Mouse (Mus musculus): ENCODE measurements at regions not wholly inside any gene's neighbourhood (a gene's known extent, or its start where the extent isn't known, plus 50 kb on each side); places are given as distances from the start of the nearest gene placed in this dataset.
A peak's percentile ranks its signal among the peaks of the same experiment; 100 is the strongest.

DNA sequence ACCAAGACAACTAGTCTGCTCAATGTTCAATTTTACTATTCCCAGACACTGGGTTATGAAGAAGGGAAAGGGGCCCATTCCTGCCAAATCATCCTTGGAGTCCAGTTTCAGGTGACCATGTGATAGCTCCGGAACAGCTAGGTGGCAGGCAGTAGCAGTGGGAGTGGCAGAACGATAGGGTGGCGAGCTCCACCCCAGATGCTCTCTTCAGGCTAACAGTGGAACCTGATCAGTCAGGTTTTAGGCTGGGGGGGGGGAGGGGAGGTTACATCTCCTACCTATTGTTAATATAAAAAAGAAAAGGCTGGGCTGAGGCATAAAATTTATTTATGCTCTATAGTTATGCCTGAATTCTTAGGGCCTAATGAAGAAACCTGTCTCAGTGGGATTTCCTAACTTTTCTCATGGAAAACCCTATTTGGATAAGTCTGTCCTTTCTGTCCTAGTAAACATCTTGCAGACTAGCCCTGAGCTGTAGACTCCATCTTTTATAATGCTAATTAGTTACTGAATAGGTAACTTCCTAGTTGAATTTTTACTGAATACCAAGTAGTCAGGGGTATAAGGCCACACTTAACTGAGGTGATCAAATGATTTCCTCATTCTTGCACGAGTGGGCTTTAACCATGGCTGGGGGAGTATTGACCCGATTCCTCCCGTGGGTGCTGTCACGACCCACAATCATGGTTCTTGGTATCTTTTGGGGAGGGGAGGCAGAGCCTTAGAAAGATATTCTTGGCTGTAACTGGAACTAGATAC, 223.2 kb upstream of the Ell2 start:
- peak; percentile 67 for DNase-seq (ENCODE audit: low read depth, low spot score)

DNA sequence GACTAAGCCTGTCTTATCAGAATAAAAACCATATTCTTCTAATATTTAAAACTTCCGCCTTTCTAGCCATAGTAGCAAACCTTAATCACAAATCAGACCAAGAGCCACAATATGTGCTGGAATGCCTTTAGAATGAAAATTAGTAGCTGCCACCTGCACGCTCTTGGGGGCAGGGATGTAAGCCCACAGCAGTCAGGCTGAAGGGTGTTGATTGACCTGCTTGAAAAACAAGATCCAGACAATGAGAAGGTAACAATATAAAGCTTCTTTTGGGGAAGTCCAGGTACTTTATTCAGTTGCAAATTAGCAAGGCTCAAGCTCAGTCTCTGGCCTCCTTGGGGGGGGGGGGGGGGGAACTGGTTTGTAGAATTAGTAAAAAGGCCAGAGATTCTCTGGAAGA, 222.3 kb upstream of the Ell2 start:
- DNase-seq (ENCODE audit: low read depth, low spot score) = peak; percentile 59

DNA sequence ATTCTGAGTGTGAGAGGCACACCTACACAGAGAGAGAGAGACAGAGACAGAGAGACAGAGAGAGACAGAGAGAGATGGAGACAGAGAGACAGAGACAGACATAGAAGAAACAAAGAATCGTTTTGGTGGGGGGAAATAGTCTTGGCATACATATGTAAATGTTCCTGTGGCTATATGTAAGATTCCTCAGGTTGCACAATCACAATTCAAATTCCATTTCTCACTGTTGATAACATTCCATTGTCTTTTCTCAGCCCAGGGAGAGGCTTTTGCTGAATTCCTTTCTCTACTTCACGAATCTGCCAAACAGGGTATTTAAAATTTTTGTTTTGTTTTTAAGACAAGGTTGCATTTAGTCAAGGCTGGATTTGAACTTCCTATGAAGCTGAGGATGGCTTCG, 205.0 kb upstream of the Ell2 start:
- DNase-seq (ENCODE audit: low read depth, low spot score) = peak; percentile 66

DNA sequence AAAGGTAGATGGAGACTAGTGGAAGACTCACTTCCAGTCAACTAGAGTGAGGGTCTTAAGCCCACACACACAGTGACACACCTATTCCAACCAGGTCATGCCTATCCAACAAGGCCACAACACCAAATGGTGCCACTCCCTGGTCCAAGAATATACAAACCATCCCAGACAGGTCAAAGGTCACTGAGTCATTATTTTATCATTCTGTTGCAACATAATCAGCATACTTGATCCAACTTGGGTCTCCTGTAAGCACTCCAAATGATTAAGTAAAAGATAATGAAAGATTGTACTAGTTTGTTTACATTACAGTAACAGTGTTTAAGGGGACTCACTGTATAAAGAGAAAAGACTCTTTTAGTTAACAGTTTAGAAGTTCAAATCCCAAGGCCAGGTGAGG, 203.2 kb upstream of the Ell2 start:
- no peak for DNase-seq (ENCODE audit: low read depth, low spot score)

DNA sequence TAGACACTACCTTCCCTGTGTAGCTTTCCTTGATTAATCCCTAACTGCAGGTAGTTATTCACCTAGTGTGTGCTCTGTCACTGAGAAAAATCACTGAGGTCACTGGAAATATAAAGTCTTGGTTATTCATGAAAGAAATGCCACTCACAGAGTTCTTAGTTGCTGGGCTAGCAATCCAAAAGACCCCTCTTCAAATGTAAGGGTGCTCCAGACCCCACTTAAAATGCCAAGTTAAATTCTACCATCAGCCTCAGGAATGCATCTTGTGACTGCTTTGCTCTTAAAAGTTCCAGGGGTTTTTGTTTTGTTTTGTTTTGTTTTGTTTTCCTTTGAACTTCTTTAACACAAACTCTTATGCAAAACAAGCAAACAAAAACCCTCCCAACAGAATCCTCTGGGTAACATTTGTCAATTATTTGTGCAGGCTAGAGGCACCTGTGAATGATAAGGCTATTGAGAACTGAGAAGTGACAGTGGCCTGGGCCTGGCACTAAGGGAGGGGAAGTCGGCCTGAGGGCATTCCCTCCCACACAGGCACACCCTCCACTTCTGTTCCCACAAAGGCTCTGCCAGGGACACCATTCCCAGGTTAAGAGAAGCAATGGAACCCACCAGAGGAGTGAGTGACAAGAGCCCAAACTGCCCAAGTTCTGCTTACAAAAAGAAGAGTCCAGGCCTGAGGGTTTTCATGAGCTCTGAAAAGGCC, 192.1 kb upstream of the Ell2 start:
- peak; percentile 15 for DNase-seq (ENCODE audit: low read depth, low spot score)

DNA sequence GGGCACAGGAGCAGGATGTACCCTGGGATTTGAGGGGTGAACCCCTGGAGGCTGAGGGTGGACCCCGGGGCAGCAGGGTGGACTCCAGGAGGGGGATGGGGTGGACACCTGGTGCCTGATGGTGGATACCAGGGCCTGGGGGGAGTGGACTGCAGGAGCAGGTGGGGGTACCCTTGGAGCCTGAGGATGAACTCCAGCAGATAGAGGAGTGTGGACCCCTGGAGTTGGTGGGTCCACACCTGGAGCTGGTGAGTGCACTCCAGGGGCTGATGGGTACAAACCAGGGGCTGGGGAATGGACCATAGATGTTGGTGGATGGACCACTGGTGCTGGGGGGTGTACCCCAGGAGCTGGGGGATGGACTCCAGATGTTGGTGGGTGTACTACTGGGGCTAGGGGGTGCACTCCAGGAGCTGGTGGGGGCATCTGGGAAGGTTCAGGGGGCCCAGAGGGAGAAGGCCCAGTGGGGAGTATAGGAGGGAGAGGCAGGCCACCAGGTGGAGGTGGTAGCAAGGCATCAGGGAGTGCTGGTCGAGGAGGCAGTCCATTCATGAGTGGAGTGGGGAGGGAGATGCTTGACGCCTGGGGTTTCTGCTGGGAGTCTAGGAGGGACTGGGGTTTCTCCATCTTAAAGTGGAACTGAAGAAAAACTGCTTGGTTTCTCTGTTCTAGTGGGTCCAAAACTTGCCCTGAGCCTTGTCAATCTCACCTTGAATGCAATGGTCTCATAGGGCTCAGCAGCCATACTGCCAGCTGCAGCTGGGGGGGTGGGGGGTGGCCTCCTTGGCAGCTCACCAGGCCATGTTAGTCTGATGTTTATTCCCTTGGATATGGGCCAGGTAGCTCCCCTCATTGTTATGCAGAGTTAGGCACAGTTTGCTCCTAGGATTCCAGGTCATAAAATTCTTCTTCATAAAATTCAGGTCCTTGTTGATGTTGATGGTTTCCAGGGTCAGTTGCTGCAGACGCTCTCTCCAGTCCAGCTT, 183.0 kb upstream of the Ell2 start:
- peak; percentile 29 for DNase-seq (ENCODE audit: low read depth, low spot score)

DNA sequence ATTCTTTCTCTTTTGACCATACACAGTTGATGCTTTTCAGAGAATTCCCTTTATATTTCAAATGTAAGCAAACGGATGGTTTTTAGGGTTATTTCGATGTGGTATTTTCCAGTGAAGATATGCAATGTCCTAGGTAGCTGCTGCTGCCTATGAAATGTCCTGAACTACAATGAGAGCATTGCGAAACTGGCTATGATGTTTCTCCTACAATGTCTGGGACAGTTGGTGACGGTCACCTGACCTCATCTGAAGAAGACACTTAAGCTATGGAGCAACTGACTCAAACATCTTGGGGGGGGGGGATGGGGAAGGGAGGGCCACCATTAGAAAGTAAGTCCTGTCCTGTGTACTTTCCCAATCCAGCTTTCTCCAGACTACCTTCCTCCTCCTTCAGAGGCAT, 182.1 kb upstream of the Ell2 start:
- DNase-seq (ENCODE audit: low read depth, low spot score) = no peak

DNA sequence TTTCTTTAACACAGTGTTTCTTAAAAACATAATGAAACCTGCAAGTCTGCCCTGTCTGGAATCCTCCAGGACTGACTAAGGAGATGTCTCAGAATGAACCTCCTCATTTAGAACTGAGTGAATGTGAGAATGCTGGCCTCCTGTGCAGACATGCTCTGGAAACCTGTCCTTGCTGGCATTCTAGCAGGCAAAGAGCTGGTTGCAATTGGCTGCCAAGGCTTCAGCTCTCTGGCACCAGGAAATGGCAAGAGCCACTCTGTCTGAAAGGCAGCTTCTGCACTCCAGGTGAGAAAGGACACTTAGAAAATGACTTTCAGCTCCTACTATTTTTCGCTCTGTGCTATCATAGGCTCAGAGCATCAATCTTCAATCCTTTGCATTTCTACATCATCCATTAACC, 175.0 kb upstream of the Ell2 start:
- DNase-seq (ENCODE audit: low read depth, low spot score) = no peak

DNA sequence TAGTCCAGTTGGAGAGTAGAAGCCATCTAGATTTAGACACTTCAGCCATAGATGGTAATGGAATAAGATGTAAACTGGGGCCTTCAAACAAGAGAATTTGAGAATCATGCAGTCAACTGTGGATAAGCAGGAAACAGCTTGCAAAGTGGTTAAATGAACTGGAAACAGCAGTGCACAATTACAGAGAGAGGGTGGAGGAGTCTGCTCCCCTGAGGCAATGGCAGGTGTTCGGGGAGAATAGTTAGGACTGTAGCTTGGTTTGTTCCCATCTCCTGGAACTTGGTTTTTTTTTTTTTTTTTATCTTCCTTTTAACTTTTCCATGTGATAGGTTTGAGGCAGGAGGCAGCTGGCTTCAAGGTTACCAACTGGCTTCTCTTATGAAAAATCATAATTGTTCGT, 165.1 kb upstream of the Ell2 start:
- peak; percentile 26 for DNase-seq (ENCODE audit: low read depth, low spot score)

DNA sequence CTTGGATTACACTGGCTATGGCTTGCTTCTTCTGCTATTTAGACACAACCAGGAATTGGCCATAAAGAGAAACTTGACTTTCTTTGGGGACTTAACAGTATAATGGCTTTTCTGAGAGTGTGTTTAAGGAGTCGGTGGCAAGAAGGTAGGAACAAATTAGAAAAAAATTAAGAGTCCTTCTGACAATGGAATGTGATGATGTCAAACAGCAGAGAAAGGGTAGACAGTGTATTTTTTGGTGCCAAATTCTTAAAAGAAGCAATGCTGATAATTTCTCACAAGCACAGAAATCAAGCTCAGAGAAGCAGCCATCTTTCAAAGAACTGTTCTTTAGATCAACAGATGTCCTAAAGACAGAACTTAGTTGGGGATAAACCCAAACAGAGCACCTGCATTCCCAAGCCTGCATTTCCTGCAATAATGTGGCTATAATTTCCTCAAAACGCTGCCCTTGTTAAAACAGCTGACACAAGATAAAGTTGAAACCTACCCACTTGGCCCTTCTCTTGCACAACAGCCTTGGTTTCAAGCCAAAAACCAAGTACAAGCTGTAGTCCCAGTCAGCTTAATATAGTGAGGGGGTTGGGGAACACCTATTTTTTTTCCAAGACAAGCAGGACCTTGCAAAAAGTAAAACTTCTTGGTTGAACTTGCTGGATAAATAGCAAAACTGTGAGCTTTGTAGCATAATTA, 164.2 kb upstream of the Ell2 start:
- DNase-seq (ENCODE audit: low read depth, low spot score) = no peak

DNA sequence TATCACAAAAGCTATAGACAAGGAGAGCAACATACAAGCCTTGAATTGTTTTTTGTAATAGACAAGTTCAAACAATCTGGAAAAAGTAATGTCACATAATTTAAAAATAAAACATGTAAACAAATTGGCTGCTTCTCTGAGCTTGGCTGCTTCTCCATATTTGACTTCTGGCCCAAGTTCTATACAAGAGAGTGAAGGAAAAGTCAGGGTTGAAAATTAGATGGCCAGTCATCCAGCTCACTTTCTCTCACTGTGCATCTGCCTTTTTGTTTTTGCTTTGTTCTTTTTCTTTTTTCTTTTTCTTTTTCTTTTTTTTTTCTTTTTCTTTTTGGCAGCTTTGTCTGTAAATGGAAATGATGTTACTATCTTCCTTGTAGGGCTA, 163.6 kb upstream of the Ell2 start:
- no peak for DNase-seq (ENCODE audit: low read depth, low spot score)

DNA sequence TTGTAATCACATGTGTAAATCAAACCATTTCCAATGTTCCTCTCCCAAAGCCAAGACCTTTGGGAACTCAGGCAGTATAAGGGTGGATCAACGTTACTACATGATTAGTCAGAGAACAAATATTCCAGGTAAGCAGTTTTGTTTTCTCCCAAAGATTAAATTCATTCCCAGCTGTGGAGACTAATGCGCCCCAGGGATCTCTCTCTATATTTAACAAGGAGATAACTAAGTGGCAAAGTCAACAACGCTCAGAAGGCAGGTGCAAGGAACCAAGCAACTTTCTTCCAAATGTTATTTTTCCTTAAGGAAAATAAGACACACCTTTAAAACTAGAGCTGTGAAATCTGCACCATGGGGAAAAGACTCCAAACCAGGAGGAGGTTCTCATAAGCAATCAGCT, 163.0 kb upstream of the Ell2 start:
- no peak for DNase-seq (ENCODE audit: low read depth, low spot score)

DNA sequence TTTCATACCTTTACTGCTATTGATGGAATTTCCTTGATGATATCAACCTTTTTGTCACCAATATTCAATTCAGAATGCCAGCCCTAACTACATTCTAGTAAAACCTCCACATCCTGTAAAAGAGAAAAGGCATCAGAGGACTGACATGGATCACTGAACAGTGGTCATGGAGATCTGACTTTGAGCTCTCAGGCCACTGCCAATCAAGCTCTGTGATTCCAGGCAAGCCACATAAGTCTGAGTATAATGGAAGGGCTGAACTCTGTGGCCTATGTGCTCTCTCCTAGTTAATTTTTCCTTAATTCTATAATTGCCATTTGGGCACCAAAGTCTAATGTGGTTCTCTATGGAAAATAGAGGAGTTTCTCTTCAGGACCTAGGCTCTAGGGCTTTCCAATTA, 161.8 kb upstream of the Ell2 start:
- no peak for DNase-seq (ENCODE audit: low read depth, low spot score)

DNA sequence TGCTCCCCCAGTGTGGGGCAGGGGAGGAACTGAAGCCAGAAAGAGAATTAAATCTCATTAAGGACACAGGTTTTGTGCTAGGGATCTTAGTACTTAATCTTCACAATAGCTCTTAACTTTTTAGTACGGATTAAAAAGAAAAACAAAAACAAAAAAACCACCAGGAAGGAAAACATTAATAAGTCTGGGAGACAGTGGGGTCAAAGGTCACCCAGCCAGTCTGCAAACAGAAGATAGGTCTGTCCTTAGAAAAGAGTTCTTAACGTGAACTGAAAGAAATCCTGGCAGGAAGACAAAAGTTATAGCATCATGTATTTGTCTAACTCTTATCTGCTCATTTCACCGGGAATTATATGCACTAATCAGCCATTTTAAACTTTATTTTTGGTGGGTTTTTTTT, 158.8 kb upstream of the Ell2 start:
- no peak for DNase-seq (ENCODE audit: low read depth, low spot score)

DNA sequence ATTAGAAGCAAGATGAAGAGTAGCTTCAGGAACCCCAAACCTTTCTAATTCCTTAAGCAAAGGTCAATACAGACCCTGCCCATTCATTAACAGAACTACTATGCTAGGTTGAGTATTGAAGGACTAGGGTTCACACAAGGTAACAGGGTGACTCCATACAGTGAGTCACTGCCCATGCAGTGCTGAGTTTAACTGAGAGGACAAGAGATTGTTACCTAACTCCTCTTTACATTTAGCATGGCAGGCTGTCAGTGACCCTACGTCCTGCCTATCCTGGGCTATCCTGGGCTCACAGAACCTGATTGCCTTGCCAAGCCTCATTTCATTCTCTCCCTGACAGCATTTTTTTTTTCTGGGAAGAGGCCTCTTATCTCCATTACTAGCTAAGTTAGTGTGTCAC, 127.6 kb upstream of the Ell2 start:
- no peak for DNase-seq (ENCODE audit: low read depth, low spot score)

DNA sequence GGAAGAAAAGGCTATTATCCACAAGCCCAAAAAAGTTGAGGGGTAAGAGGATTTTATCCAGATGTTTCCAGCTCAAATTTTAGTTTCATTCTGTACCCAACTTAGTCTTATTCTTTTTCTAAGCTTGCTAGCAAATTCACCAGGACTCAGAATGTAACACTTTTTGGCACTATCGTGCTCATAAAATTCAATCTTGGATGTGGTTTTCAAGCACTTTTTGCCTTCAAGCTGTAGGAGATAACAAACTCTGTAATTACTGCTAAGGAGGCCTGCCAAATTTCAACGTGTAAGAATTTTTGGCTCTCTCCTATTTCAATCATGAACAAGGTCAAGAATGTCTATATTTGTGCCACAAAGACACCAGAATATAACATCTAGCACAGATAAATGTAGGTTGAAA, 115.7 kb upstream of the Ell2 start:
- no peak for DNase-seq (ENCODE audit: low read depth, low spot score)

DNA sequence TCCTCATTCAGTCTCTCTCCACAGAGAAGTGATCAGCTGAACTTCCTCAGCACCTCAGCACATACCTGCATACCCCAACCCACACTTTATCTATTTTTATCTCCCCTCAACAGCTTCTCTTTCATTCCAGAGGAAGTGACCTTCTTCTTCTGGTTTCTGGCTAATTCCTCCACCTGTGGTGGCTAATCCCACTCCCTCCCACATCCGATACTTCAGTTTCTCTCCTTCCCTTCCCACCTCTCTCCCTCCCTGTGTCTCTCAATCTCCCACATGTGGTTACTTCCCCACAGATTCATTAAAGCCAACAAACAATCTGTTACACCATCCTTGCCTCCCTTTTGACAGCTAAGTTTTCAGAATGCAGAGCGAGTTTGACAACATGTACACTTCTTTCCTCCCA, 109.7 kb upstream of the Ell2 start:
- DNase-seq (ENCODE audit: low read depth, low spot score) = no peak

DNA sequence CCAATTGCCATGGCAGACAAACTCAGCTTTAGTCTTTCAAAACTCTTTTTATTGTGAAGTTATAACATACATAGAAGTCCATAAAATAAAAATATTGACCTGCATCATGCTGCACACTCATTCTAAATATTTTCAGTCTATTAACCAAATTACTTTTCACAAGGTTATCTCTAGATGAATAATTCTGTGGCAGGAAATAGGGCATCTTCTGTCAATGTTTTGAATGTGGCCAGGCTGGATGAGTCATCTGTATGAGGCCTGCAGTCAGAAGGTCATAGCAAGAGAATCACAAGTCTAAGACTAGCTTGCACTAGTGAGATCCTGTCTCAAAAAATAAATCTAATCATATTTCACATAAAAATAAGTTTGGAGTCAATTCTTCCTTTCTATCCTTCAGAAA, 108.4 kb upstream of the Ell2 start:
- no peak for DNase-seq (ENCODE audit: low read depth, low spot score)

DNA sequence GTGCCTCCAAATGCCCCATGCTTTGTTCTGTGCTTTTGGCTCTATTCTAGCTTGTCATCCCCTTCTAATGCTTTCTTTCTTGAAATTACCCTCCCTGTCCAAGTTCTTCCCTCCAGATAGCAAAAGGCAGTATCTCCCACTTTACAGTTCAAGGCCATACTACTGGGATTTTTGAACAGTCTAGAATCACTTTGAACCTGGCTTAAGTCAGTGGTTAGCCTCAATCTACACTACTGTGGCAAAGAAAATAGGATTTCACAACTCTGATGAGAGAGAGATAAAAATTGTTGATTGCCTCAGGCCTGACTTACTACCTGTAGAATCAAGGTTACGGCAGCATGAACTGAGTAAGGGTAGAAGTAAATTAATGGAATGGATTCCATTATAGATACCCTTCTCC, 107.9 kb upstream of the Ell2 start:
- DNase-seq (ENCODE audit: low read depth, low spot score) = no peak

DNA sequence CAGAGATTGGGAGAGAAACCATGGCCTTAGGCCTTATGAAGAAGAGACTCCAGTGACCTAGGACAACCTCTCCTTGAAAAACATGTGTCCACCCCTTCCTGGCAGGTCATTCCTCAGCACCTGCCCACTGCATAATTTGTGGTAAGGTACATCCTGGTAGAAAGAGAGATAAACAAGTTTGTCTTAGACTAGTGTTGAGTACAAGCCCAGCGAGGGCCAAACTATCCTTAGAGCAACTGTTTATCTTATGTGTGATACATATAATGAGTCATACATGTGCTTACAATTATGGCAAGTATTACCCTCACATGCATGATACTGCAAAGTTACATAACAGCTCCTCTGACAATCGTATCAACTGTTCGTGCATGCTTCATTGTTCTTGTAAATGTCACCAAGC, 83.3 kb upstream of the Ell2 start:
- no peak for DNase-seq (ENCODE audit: low read depth, low spot score)

DNA sequence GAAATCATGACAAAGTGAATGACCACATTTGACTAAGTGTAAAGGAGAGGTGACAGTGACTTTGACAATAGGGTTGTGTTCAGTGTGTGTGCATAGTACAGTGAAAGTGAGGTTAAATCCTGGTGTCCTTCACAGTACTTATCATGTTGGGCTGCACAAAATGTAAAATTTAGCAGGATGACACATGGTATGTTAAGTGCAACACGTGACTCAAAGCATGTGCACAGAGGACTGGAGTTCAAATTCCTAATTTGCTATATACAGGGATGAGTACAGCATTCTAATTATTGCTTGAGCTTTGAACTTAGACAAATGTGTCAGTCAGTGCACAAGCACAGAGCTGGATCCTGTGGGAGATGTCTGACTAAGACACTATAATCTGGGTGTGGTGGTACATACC, 79.2 kb upstream of the Ell2 start:
- DNase-seq (ENCODE audit: low read depth, low spot score) = no peak

DNA sequence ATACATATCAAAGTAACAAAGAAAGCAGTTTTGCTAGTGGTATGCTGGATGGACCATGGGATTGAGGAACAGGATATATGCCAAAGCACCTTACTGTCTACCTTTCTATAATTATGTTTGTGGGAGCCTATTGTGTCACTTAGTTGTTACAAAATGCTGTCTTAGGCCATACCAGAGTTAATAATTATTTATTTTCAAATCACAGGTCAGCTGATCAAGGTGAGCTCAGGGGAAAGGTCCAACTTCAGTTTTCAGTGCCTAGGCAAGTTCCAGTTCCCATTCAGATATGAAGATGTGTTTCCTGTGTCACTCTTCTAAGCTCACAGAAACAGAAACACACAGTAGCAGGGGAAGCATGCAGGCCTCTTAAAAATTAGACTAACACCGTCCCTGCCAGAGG, 75.5 kb upstream of the Ell2 start:
- no peak for DNase-seq (ENCODE audit: low read depth, low spot score)
